Mouse (Mus musculus) G1E (cell line): Measurements from ENCODE around the gene Axin2. TPM values are rescaled to one million over a fixed set of nuclear protein-coding genes. Genes with fewer than 3 reads are reported as not detected.
"Not testable (repeated sequence)": the region's sequence is repeated elsewhere in the genome, so short reads cannot be mapped to it uniquely, and the experiment has no call there.

Source experiments
- ATAC-seq: 2 replicates; pipeline ENCODE4 v1.8.0; 2016; ENCODE audit warnings: mild to moderate bottlenecking; ENCODE audit not compliant: insufficient number of reproducible peaks, poor library complexity, low FRiP score, severe bottlenecking; ENCODE audit errors: extremely low read depth
- DNase-seq: peaks from one replicate; pipeline ENCODE4 v3.0.0; 2012; ENCODE audit warnings: low spot score
- H3K27me3 ChIP-seq: 2 replicates; pipeline ENCODE4 v1.6.1; 2012; ENCODE audit warnings: mild to moderate bottlenecking, low read length, inconsistent platforms; ENCODE audit not compliant: insufficient read depth
- H3K36me3 ChIP-seq: replicated peaks from 2 replicates; pipeline ENCODE3; 2012; ENCODE audit warnings: mild to moderate bottlenecking, inconsistent platforms
- H3K4me1 ChIP-seq: 2 replicates; pipeline ENCODE4 v1.6.1; 2012; ENCODE audit warnings: low read depth, low read length, inconsistent platforms, mixed read lengths; ENCODE audit not compliant: insufficient read depth
- H3K4me3 ChIP-seq: 2 replicates; pipeline ENCODE4 v1.5.1; 2012; ENCODE audit warnings: low read depth, mild to moderate bottlenecking, inconsistent platforms, low read length, moderate library complexity, mixed read lengths
- H3K9me3 ChIP-seq: replicated peaks from 2 replicates; pipeline ENCODE4 v1.6.1; 2012; ENCODE audit warnings: inconsistent platforms
- CTCF ChIP-seq: IDR thresholded peaks from 2 replicates; pipeline ENCODE4 v1.5.1; 2012; ENCODE audit warnings: low read depth, low read length, inconsistent platforms, mixed read lengths
- GATA1 ChIP-seq: IDR thresholded peaks from 2 replicates; pipeline ENCODE4 v1.6.1; 2012; ENCODE audit warnings: borderline replicate concordance, low read length, inconsistent platforms, mixed read lengths
- GATA2 ChIP-seq: IDR thresholded peaks from 2 replicates; pipeline ENCODE4 v1.6.1; 2012; ENCODE audit warnings: low read depth, low read length, inconsistent platforms, borderline replicate concordance
- POLR2AphosphoS5 ChIP-seq: IDR thresholded peaks from 2 replicates; pipeline ENCODE4 v1.6.1; 2012; ENCODE audit warnings: low read depth, low read length, inconsistent platforms; ENCODE audit not compliant: insufficient replicate concordance
- TAL1 ChIP-seq: conservative IDR thresholded peaks from 2 replicates; pipeline ENCODE4 v1.6.1; 2012; ENCODE audit warnings: low read depth, low read length, inconsistent platforms, mixed read lengths
- polyA plus RNA-seq: library from polyadenylated mRNA; stranded (reverse); fragments of >175 nt; gene quantifications from 2 replicates; pipeline ENCODE4 v1.2.3, GENCODE M21; 2012
- total RNA-seq, 2 experiments: library from RNA; stranded (forward) in 1 of 2; stranded (reverse) in 1 of 2; fragments of 200-1000 nt in 1 of 2; fragments of >200 nt in 1 of 2; fragmentation: Nextera tagmentation in 1 of 2; gene quantifications; 2 replicates each; pipeline ENCODE4 v1.2.3; 2014 to 2017

The Axin2 gene
- not detected in 2 replicates for total RNA-seq (2014; fragmentation: Nextera tagmentation)
- not detected in 2 replicates for total RNA-seq (2017)
- not detected in 2 replicates for polyA plus RNA-seq

DNA sequence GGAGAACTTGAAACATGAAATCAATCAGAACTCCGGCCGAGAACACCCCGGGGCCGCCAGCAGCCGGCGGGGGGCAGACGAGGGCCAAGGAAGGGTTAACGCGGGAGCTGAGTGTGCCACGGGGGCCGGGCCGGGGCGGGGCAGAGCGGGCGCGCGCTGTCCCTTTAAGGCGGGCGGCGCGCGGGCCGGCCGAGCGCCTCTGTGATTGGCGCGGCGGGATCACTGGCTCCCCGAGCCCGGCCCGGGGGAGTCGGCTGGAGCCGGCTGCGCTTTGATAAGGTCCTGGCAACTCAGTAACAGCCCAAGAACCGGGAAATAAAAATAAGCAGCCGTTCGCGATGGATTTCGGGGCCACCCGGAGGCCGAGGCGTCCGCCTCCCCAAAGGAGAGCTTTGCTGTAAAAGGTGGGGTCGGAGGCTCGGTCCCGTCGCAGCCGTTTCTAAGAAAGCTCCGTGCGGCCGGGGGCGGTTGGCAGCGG, at the start of gene Axin2:
TSS of gene Axin2 (plus strand) at position 192 of the 478 bp plus-strand sequence.
- DNase-seq: no peak
- ATAC-seq: no peak
- TF ChIP-seq CTCF (no peak), TAL1 (no peak), GATA2 (no peak), POLR2AphosphoS5 (no peak), GATA1 (no peak)
- Histone ChIP-seq H3K4me1 (no peaks in the 10 kb centered on the region), H3K4me3 (no peak within 1 kb of the TSS; the same call in 1 of the 2 replicates), H3K27me3 (no peaks in the 10 kb centered on the region), H3K36me3 (no peaks in the 10 kb centered on the region), H3K9me3 (peaks cover 92% of the 10 kb centered on the region)

DNA sequence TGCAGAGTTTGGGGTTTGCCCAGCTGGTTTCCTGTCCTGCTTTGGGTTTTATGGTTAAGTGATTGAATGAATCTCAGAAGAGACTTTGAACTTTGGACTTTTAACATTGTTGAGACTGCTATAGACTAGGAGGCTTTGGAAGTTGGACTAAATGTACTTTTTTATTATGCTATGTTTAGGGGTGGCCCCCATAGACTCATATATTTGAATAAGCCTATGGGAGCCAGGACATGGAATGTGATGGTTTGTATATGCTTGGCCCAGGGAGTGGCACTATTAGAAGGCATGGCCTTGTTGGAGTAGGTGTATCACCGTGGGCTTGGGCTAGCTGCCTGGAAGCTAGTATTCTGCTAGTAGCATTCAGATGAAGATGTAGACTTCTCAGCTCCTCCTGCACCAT, 48.9 kb upstream of the Axin2 start:
- not testable (repeated sequence) for H3K36me3 ChIP-seq, ATAC-seq, DNase-seq

DNA sequence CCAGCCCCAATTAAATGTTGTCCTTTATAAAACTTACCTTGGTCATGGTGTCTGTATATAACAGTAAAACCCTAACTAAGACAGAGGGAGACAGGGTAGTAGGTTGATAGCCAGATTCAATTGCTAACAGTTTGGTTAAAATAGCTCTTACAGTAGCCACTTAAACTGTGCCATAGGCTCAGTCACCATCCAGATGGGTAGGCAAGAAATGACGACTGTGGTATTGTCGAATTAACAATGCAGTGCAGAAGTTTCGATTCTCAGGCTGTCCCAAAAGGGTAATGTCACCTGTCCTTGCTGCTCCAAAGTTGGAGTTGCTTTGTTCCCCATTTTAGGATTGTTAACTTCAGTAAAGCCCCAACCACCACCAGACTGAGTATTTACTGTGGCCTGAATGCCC, 48.4 kb upstream of the Axin2 start:
- TF ChIP-seq TAL1: no peak
- no peak for TF ChIP-seq POLR2AphosphoS5
- TF ChIP-seq GATA1: no peak
- no peak for TF ChIP-seq CTCF
- no peak for TF ChIP-seq GATA2
- Histone ChIP-seq H3K36me3 (no peaks in the 10 kb centered on the region), H3K4me1 (no peaks in the 10 kb centered on the region), H3K4me3 (no peak overlapping the region), H3K27me3 (no peaks in the 10 kb centered on the region), H3K9me3 (peaks cover 41% of the 10 kb centered on the region)
- DNase-seq (no peak), ATAC-seq (no peak)

More for the DNA sequence above, 48.9 kb upstream of the Axin2 start:
- not testable (repeated sequence) for H3K27me3 ChIP-seq, H3K4me3 ChIP-seq, H3K4me1 ChIP-seq
- H3K9me3 ChIP-seq: peaks cover 40% of the 10 kb centered on the region

DNA sequence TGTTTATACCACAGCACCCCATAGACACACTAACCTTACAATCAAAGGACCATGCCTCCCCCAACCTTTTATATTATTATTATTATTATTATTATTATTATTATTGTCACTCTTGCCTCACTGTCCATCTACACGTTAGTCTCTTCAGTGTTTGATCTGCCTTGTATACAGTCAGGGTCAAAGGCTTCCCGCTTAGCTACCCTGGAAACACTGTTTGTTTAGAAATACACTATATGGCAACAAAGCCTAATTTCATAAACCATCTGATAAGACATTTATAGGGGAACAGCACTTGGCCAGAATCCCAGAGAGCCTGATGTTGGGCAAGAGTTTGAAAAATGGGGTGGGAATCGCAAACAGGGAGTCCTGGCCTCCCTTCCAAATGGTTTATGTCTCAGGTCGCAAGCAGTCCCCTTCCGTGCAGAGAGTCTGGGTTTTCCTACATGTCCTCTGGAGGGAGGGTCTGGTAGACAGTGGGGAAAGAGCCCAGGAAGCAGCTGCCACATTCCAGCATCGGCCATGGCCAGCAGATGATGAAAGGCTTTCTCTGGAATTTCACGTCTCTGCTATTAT, 43.4 kb upstream of the Axin2 start:
- H3K9me3 ChIP-seq: peaks cover 62% of the 10 kb centered on the region
- no peak overlapping the region for H3K4me3 ChIP-seq
- H3K4me1 ChIP-seq: no peaks in the 10 kb centered on the region
- no peak for DNase-seq
- no peaks in the 10 kb centered on the region for H3K36me3 ChIP-seq
- TF ChIP-seq GATA1 (no peak), TAL1 (no peak), GATA2 (no peak), CTCF (no peak), POLR2AphosphoS5 (no peak)
- no peaks in the 10 kb centered on the region for H3K27me3 ChIP-seq
- ATAC-seq: no peak

DNA sequence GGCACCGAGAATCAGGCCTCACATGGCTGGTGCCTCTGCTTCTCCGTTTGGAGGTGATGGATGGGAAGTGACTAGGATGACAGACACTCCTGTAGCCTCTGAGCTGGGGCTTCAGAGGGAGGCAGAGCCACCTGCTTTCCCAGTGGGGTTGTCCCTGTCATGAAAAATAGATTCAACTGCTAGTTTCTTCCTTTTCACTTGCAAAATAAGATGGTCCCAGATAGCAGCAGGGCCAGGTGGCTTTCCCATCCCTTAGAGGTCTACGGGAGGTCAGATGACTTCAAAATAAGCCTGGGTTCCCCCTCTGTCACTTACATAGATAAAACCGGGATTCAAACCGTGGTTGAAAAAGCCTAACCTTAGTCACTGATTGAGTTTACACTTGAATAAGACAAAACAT, 42.6 kb upstream of the Axin2 start:
- TF ChIP-seq TAL1: no peak
- no peak for TF ChIP-seq GATA2
- no peak for TF ChIP-seq GATA1
- no peak for TF ChIP-seq CTCF
- no peak for TF ChIP-seq POLR2AphosphoS5
- no peaks in the 10 kb centered on the region for H3K36me3 ChIP-seq
- ATAC-seq (no peak), DNase-seq (no peak)
- H3K4me3 ChIP-seq: no peak overlapping the region; the same call in 1 of the 2 replicates
- H3K27me3 ChIP-seq: no peaks in the 10 kb centered on the region
- no peaks in the 10 kb centered on the region for H3K4me1 ChIP-seq
- peaks cover 64% of the 10 kb centered on the region for H3K9me3 ChIP-seq

DNA sequence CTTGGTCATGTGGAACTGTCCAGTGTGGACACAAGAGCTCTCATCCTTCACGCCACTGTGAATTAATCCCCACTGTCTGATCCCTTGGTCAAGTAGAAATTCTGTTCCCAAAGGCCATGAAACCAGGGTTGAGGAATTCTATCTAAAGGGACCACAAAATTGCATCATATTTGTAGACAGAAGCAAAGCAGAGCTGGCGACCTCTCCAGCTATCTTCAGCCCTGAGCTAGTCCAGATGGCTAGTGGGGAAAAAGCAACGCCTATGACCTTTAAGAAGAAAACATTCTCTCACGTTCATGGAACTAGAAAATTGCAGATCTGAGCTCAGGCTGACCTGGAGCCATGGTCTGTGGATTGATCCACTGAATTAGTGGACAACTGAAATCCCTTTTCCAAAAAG, 39.6 kb upstream of the Axin2 start:
- no peaks in the 10 kb centered on the region for H3K4me1 ChIP-seq

DNA sequence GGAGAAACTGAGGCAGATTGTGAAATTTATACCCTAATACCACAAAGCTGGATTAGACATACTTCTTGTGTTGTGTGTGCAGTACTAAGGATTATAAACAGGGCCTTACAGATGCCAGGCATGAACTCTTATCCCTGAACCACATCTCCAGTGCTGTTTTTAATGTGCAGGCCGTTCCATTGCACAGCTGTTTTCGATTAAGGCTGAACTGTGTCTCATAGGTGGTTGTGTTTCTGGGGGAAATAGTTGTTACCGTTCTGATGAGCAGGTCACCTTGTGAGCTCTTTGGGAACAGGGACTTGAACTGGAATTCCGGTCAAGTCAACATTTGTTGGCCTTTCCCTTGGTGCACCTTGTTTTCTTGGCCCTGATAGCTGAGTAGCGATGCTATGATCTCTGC, 38.5 kb upstream of the Axin2 start:
- ATAC-seq (no peak), DNase-seq (no peak)
- peaks cover 79% of the 10 kb centered on the region for H3K9me3 ChIP-seq
- TF ChIP-seq GATA2 (no peak), GATA1 (no peak), CTCF (no peak), TAL1 (no peak), POLR2AphosphoS5 (no peak)
- no peak overlapping the region for H3K4me3 ChIP-seq
- no peaks in the 10 kb centered on the region for H3K4me1 ChIP-seq
- H3K36me3 ChIP-seq: no peaks in the 10 kb centered on the region
- H3K27me3 ChIP-seq: no peaks in the 10 kb centered on the region

More for the DNA sequence above, 39.6 kb upstream of the Axin2 start:
- DNase-seq: no peak
- H3K27me3 ChIP-seq: no peaks in the 10 kb centered on the region
- H3K4me3 ChIP-seq: no peak overlapping the region
- H3K36me3 ChIP-seq: no peaks in the 10 kb centered on the region
- H3K9me3 ChIP-seq: peaks cover 71% of the 10 kb centered on the region
- no peak for TF ChIP-seq GATA2
- no peak for TF ChIP-seq CTCF
- TF ChIP-seq POLR2AphosphoS5: no peak
- TF ChIP-seq TAL1: no peak
- TF ChIP-seq GATA1: no peak
- no peak for ATAC-seq
